Mouse (Mus musculus): ENCODE measurements around the gene Slc39a7. TPM values are rescaled to one million over a fixed set of nuclear protein-coding genes. Genes with fewer than 3 reads are reported as not detected.
"Not testable (repeated sequence)": the region's sequence is repeated elsewhere in the genome, so short reads cannot be mapped to it uniquely, and the experiment has no call there.

The Slc39a7 gene
- total RNA-seq, 2 experiments from 2014 or later = 44.9 to 60.1 TPM

DNA sequence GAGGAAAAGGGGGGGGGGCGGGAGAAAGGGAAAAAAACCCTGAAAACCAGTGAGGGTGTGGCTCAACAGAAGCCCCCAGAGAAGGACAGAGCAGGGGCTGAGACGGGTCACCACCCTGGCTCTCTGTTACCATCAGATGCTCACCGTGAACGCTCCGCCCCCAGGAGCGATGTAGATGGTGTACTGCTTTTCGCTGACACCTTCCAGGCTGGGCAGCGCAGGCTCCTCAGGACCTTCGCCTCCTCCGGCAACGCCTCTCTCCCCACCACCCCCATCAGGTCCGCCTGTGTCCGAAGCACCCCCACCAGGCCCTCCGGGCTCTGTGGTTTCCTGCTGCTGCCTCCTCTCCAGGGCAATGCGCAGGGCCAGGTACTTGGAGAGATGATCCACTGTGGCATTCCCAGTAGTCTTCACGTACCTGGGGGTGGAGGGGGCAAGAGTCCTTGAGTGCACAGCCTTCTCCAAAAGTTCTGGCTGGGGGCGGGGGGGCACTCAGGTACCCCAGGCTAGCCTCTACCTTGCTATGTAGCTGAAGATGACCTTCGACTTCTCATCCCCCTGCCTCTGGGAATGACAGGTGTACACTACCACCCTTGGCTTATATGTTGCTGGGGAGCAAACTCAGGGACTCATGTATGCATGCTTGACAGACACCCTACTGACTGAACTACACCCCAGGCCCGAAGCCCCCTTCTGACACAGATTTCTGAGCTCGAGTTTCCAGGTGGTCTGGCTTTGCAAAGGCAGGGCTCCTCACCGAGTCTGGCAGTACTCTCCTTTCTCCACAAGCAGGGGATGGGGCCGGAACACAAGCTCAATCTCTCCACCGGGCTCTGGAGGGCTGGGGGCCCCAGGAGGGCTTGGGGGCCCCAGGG lies 9.7 kb downstream of the Slc39a7 start:
- intact Hi-C loops (cut with DNase I; ENCODE audit: low total_unique reads) = no loop called here
- no peak for DNase-seq

DNA sequence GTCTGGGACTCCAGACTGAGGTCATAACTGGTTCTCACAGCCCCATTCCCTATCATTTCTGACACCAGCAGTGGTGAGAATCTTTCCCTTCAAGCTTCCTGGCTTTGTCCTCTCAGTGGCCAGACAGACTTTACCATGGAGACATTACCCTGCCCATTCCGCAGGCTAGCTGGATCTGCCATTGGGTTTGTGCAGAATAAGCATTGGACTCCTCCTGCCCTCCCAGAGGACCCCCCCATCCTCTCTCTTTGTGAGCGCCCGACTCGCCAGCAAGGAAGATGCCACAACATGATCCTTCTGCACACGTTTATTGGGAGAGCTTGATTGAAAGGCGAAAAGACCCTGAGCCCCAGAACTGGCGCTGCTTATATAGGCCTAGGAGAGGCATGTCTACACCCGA lies 18.0 kb downstream of the Slc39a7 start:
- intact Hi-C loops (cut with DNase I; ENCODE audit: low total_unique reads) = no loop called here
- no peak for DNase-seq

DNA sequence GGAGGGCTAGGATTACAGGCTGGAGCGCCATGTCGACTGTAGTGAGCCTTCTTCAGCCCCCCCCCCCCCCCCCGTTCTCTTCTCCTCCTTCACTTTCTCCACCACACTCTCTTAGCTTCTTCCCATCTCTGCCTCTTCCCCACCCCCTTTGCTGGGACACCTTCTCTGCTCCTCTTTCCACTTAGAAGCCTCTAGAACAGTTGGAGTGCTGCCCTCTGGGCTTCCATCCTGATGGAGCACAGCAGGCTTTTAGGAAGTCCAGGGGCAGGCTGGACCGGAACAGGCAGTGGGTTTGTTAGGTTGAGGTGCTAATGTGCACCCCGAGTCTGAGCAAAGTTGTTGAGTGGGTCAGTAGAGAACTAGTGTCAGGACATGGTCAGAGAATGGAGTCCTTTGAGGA lies 21.3 kb downstream of the Slc39a7 start:
- DNase-seq = no peak
- intact Hi-C loops (cut with DNase I; ENCODE audit: low total_unique reads) = no loop called here

DNA sequence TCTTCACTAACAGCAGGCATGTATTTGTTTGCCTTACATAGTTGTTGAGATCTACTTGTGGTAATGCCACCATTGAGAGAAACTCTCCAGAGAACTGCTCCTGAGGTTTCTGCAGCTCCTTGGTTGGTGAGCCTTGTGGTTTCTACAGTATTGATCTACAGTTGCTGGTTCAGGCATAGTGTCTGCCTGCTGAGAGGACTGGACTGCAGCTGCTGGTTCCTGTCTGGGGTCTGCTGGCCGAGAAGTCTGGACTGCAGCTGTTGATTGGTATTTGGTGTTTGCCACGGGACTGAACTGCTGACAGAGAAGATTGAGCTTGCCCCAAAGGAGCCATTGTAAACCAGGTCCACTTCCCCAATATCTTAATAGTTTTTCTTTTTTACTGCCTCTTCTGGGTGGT lies 24.9 kb downstream of the Slc39a7 start:
- DNase-seq = no peak
- intact Hi-C loops (cut with DNase I; ENCODE audit: low total_unique reads) = no loop called here

- intact Hi-C loops (cut with DNase I; ENCODE audit: low total_unique reads) = no loop called here
Measured at GRCm38 (mm10) chr17:34003426-34003825, 28.1 kb downstream of the Slc39a7 start.

DNA sequence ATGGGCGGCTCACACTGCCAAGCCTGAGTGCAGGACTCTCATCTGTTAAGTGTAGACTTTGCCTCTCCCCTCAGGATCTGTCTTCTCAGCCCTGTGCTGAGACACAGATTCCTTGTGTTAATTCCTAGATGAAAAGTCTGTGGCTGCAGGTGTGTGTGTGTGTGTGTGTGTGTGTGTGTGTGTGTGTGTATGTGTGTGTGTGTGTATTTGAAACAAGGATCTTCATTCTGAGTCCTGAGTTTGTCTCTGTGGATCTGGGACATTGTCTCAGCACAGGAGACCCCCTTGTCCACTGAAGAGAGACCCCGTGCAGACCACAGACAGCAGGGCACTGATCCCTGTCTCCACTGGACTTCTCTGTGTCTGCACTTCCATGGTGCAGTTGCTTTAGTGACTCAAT lies 30.7 kb downstream of the Slc39a7 start:
- DNase-seq; intact Hi-C loops (cut with DNase I; ENCODE audit: low total_unique reads): not testable (repeated sequence)

More at GRCm38 (mm10) chr17:34003426-34003825, 28.1 kb downstream of the Slc39a7 start:
- DNase-seq = no peak

- peak; percentile 87 for DNase-seq
- intact Hi-C loops (cut with DNase I; ENCODE audit: low total_unique reads) = no loop called here
Measured at GRCm38 (mm10) chr17:34000150-34000537, 31.3 kb downstream of the Slc39a7 start, which contains the start of gene H2-K1. Gene H2-K1 (minus strand): TSS chr17:34000347.

- intact Hi-C loops (cut with DNase I; ENCODE audit: low total_unique reads) = no loop called here
- peak; percentile 19 for DNase-seq
Measured at GRCm38 (mm10) chr17:33999341-34000149, 31.9 kb downstream of the Slc39a7 start.

GRCm38 (mm10) chr17:33998697-33999096 lies 32.8 kb downstream of the Slc39a7 start:
- intact Hi-C loops (cut with DNase I; ENCODE audit: low total_unique reads); DNase-seq: not testable (repeated sequence)

DNA sequence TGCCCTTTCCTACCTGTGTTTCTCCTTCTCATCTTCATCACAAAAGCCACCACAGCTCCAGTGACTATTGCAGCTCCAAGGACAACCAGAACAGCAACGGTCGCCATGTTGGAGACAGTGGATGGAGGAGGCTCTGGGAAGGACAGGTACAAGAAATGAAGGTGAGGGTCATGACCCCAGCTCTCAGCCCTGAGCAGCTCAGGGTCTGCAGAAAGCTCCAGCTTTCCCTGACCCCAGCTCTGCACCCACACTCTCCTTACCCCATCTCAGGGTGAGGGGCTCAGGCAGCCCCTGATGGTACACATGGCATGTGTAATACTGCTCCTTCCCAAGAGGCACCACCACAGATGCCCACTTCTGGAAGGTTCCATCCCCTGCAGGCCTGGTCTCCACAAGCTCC lies 34.5 kb downstream of the Slc39a7 start:
- DNase-seq; intact Hi-C loops (cut with DNase I; ENCODE audit: low total_unique reads): not testable (repeated sequence)

DNA sequence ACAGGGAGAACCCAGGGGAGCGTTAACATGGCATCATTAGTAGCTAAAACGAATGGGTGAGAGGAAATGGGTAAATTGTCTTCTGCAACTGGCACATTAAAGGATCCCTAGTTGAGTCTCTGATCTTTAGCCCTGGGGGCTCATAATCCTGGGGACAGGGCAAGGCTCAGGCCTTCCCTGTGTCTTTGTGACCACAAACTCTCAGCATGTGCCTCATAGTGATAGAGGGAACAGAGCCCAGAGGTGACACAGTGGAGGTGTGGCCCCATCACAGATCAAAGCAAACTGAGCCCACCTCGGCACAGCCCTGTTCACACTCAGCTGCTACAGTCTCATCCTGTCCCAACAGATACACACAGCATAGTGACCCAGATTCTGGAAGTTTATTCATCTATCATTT lies 35.8 kb downstream of the Slc39a7 start:
- intact Hi-C loops (cut with DNase I; ENCODE audit: low total_unique reads) = loop anchor here (2.0 kb wide), 1 partner anchor 1275 kb away; no protein-coding TSS in a partner anchor

DNA sequence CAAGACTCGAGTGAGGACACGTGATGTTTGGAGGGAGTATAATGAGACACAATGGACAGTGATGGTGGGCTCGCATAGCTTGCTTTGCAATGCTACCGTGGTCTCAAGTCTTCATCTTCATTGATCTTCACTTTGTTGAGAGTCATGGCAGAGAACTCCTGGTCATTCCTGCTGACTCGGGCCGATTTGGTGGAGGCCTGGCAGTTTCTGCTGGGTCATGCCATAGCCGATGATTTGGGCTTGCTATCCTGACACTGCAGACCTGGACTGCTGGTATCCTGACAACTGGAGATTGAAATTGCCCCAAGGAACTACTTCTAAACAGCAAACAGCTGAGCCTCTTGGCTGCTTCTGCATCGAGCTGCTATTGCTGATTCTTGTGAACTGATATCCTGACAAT lies 36.5 kb downstream of the Slc39a7 start:
- DNase-seq = no peak
- intact Hi-C loops (cut with DNase I; ENCODE audit: low total_unique reads) = loop anchor here (2.0 kb wide), 1 partner anchor 1276 kb away; no protein-coding TSS in a partner anchor

More for the DNA sequence above, 35.8 kb downstream of the Slc39a7 start:
- no peak for DNase-seq

- intact Hi-C loops (cut with DNase I; ENCODE audit: low total_unique reads) = no loop called here
- peak; percentile 54 for DNase-seq
Measured at GRCm38 (mm10) chr17:33991788-33992664, 39.5 kb downstream of the Slc39a7 start.

- DNase-seq; intact Hi-C loops (cut with DNase I; ENCODE audit: low total_unique reads): not testable (repeated sequence)
Measured at GRCm38 (mm10) chr17:33982136-33982535, 49.3 kb downstream of the Slc39a7 start.

GRCm38 (mm10) chr17:33981192-33981909 lies 50.1 kb downstream of the Slc39a7 start:
- DNase-seq = peak; percentile 84
- intact Hi-C loops (cut with DNase I; ENCODE audit: low total_unique reads) = not testable (repeated sequence)

DNA sequence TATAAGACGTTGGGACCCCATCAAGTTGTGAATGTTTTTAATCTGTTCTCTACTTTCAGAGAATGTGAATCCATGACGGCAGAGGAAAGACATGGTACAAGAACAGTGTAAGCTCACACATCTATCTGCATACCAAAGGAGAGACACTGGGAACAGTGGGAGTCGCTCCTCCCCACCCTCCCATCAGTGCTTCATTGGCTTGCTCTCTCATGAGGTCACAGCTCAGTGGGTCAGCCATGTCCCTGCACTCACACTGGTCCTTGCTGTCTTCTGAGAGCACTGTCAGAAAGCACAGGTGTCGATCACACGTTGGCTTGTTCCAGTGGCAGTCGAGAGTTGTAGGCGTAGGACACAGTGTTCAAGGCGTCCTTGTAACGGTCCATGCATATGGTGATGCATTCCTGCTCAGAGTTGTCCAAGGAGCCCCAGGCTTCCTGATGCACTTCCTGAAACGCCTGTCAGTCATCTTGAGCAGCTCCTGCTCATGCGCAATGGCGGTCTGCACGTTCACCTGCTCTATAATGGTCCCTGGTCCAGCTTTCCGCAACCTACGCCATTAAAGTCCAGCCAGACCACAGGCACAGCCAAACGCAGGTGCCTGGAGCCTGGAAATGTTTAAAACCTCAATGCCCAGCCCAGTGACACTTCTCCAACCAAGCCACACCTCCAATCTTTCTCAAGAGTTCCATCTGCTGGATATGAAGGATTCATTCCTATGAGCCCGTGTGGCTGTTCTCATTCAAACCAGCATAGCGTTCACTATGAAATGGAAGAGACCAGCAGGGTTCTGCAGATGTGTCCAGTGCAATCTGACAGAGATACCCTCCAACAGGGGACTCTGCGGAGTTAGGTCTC lies 51.1 kb downstream of the Slc39a7 start:
- intact Hi-C loops (cut with DNase I; ENCODE audit: low total_unique reads) = no loop called here
- no peak for DNase-seq

DNA sequence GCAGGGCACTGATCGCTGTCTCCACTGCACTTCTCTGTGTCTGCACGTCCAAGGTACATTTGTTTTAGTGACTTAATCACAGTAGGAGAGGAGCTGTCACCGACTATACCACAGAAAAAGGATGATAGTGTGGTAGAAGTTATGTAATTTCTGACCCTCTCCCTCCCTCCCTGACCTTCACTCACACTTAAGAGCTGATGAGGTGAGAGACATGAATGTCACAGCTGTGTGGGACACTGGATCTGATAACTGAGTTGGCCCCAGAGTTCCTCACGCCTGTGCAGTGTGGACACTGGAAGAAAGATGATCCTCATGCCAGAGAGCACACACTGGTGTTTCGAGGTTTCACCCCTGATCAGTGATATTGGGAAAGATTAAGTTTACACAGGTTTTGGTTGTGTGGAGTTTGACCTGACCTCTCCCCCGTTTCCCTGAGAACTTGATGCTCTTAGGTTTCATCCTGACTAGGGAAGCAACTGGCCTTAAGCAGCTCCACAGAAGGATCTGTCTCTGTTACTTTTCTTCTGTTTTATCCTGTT lies 51.9 kb downstream of the Slc39a7 start:
- intact Hi-C loops (cut with DNase I; ENCODE audit: low total_unique reads) = no loop called here
- no peak for DNase-seq
